Mouse (Mus musculus): Measurements from ENCODE around the gene Tcf21. TPM values are rescaled to one million over a fixed set of nuclear protein-coding genes. Genes with fewer than 3 reads are reported as not detected.

Tcf21 gene
- polyA plus RNA-seq, 1 experiment from 2014 or later = 2.5 TPM

Other genes with a start within 250 kb of the Tcf21 start
- 2.2 and 3.0 TPM in 2 replicates for gene Slc2a12, start 175.2 kb downstream of the Tcf21 start, polyA plus RNA-seq (2016; fragmentation: Nextera tagmentation; extraction: Ambion mirVana)
- 77.4 and 82.2 TPM in 2 replicates for gene Tbpl1, start 88.2 kb downstream of the Tcf21 start, polyA plus RNA-seq (2016; fragmentation: Nextera tagmentation; extraction: Ambion mirVana)